Mouse (Mus musculus): ENCODE results near the gene Creb3l4.
A peak's percentile ranks its signal among the peaks of the same experiment; 100 is the strongest.
"Not testable (repeated sequence)": the region's sequence is repeated elsewhere in the genome, so short reads cannot be mapped to it uniquely, and the experiment has no call there.

Gene Creb3l4

DNA sequence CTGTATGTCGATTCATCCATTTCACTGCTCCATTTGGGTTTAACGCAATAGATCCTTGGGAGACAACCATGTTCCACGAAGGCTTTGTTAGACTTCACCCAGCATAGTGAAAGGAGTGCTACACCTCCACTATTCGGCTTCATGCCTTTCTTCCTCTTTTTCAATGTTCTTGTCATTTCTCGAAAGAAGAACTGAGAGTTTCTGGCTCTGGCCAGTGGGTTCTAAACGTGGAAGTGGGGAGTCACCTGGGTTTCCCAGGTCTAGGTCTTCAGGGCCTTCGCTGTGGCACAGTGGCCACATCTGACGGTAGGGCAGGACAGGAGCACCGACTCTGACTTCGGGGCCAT, 21.3 kb upstream of the Creb3l4 start:
- no peak for DNase-seq

DNA sequence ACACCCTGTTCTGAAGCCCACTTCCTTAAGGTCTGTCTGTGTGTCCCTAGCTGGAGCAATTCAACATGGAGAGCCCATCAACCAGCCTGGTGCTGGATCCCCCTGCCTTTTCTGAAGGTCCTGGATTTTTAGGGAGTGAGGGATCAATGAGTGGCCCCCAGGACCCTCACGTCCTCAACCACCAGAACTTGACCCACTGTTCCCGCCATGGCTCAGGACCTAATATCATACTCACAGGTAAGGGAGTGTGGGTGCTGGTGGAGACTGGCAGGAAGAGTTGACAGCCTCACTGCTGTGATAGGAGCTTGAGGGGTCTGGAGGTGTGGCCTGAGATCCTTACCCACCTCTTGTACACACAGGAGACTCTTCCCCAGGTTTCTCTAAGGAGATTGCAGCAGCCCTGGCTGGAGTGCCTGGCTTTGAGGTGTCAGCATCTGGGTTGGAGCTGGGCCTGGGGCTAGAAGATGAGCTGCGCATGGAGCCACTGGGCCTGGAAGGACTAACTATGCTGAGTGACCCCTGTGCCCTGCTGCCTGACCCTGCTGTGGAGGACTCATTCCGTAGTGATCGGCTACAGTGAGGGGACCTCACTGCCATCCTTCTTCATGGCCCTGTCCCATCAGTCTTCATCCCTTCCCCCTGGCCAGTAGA, 19.9 kb upstream of the Creb3l4 start:
- DNase-seq, result no peak

DNA sequence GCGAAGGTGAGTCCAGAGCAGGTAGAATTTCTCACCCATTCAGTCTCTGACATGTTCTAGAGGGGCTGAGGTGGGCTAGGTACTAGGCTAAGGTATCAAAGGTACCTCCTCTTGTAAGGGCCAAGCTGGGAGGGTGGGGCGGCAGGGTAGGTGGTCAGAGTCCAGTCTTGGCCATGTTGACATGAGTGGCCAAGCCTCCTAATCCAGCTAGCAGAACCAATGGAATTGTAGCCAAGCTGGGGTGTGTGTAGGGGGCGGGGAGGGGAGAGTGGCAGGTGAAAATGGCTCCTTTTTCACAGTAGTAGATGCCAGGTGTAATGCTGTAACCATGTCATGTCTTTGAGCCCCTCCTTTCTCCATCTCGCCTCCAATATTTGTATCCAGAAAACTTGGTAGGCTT, 15.2 kb upstream of the Creb3l4 start:
- DNase-seq, result no peak

DNA sequence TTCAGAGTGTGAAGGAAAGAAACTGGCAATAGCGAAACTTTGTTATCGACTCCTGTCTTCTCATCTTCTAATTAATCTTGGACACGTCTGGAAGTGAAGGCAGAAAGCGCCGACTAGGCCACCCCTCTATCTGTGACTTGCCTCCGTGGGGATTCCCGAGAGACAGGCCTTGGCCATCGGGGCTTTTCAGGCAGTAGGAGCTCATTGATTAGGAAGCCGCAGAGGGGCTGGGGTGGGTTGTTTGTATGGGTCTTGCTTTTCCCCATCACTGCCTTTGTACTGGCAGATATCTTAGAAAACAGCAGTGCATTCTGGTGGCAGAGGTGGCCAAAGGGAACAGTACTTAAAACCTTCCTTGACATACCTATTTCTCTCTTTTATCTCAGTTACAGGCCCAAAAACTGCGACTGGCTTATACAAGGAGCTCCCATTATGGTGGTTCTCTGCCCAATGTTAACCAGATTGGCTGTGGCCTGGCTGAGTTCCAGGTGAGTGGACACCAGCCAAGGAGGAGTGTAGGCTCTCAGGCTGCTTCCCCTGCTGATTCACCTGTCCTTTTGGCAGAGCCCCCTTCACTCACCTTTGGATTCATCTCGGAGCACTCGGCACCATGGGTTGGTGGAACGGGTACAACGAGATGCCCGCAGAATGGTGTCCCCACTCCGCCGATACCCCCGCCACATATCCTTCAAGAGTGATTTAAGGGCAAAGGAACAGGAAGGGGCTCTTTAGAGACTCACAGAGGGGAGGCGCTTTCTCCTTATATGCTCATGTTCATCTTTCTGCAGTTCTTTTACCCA, 13.6 kb upstream of the Creb3l4 start:
- no peak for DNase-seq

DNA sequence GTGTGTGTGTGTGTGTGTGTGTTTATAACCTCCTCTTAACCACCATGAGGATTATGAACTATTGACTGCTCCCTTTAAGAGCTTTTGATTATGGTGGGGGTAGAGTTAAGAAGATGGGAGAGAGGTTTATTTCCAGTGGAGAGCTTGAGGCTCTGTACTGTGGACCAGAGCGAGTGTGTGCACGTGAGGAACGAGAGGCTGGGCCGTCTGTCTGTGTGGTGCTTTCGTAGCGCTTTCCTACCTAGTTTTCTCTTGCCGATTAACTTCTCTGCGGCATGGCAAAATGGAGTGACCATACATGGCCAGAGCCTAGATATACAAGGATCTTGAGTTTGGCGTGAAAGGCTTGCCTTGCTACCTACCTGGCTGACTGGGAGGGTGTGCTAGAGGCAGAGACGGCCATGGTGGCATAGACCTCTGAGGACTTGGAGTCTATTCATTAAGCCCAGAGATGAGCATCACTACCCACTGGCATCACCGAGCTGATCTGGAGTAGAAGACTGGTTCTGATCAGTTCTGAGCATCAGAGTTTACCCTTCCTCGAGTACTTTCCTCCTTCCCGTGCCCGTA, 12.6 kb upstream of the Creb3l4 start:
- no peak for DNase-seq

DNA sequence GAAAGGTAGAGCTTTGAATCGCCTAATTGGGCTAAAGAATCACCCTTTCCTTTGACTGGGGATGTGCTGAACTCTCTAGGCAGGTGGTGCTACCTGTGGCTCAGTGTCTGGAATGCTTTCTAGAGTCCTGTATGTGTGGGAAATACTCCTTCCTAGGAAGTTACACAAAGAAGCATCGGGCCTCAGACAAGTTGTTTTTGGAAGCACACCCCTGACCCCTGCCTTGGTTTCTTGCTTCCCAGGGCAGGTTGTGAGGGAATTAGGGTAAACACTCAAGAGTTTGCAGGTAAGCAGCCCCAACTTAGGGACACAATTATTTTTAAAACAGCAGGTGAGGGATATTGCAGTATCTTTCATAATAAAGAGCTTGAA, 11.9 kb upstream of the Creb3l4 start:
- no peak for DNase-seq

DNA sequence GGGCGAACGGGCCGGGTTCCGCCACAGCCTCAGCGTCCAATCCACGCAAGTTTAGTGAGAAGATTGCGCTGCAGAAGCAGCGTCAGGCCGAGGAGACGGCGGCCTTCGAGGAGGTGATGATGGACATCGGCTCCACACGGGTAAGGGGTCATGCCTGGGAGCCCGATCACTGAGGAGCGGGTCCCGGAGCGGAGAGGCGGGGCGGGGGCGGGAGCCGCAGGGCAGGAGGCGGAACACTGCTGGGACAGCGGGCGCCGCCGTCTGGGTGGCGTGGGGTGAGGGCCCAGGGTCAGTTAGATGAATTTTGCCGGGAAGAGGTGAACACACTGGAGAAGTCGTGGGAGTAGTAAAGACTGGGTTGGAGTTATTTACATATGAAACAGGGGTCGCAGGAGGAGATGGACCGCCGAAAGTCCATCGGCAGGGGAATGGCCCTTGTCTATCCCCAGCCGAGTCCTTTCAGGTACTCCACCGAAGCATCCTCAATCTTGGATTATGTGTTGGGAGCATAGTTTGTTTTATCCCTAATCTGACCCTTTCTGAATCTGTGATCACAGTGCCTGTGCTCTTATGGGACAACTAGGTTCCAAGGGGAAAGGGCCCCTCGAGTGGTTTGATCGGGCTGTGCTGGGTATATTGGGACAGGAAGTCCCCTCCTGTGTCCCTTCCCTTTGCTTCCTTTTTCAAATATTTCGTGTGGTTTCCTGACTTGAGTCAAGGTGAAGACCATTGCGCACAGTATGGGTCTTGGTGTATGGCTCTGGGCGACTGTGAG, 11.3 kb upstream of the Creb3l4 start:
- DNase-seq, result no peak

DNA sequence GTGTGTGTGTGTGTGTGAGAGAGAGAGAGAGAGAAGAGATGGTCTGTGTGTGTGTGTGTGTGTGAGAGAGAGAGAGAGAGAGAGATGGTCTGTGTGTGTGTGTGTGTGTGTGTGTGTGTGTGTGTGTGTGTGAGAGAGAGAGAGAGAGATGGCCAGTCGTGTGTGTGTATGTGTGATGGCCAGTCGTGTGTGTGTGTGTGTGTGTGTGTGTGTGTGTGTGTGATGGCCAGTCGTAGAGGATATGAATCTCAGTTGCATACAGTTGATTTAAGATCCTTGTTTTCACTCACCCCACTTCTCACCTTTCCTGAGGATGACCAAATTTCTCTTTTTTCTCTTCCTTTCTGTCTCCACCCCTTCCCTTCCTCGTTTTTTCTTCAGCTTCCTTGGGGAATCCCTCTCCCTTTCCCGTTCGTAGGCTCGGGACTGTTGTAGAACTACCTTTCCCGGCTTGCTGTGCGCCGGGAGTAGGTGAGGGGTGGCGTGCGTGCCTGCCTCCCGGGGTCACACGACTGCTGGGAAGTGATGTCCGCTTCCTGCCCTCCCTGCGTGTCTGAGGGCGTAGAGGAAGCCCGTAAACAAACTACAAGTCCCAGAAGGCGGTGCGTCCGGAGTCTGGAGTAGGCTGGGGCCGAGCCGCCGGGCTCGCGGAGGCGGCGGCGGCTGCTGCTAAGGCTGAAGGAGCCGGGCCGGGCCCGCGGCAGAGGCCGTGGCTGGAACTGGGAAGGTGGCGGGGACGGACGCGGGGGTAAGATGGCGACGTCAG, 10.5 kb upstream of the Creb3l4 start, which contains the start of gene Crtc2:
TSS of gene Crtc2 (plus strand) at position 511 of the 766 bp plus-strand sequence.
- peak; percentile 92 for DNase-seq

DNA sequence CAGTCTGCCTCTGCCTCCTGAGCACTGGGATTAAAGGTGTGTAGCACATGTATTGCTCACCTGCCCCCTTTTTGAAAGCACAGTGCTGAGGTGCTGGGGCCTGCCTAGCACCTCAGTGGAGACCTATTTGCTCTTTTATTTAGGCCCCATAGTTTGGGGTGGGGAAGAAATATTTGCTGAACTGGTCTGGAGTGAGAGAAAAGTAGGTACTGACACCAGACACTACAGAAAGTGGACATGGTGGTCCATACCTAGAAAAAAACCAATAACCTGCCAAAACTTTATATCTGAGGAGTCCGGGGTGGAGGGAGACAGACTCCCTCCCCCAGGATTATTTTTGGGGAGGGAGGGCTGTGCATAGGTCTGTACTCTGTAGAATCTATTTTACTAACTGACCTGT, 9.9 kb upstream of the Creb3l4 start:
- not testable (repeated sequence) for DNase-seq

DNA sequence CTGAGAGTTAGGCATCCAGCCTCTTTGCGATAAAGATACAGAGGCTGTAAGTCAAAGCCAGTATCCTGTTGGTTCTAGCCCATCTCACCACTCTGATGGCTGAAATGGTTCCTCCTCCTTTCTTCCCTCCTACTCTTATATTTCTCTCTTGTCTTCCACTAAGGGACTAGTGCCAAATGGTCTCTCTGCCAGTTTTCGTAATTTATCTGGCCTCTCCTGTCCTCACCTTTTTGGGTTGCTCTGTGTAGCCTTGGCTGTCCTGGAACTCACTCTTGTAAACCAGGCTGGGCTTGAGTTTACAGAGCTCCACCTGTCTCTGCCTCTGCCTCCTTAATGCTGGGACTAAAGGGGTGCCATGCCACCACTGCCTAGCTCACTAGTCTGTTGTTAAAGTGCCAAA, 9.3 kb upstream of the Creb3l4 start:
- DNase-seq, result not testable (repeated sequence)

DNA sequence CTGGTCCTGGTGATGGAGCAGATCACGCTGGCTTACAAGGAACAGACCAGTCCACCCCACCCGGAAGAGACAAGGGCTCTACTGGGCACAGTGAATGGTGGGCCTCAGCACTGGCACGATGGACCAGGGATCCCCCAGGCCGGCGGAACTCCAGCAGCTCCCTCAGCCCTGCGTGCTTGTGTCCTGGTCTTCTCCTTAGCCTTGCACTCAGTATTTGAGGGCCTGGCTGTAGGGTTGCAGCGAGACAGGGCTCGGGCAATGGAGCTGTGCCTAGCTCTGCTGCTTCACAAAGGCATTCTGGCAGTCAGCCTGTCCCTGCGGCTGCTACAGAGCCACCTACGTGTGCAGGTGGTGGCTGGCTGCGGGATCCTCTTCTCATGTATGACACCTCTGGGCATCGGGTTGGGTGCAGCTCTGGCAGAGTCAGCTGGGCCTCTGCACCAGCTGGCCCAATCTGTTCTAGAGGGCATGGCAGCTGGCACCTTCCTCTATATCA, 8.5 kb upstream of the Creb3l4 start:
- not testable (repeated sequence) for DNase-seq

DNA sequence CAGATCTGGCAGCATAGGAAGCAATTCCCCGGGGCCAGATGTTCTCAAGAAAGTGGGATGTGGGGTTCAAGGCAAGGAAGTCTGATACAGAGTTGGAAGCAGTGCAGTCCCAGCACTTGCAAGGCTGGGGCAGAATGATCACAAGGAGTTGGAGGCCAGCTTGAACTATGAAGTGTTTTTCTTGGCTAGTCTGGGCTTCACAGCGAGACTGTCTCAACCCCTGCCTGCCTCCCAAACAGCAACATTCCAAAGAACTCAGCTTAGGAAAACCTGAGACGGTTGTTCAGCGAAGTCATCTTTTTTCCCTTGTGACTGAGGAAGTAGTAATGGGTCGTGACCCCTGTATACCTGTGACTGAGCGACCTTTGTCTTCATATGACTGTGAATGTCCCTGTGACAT, 7.5 kb upstream of the Creb3l4 start:
- no peak for DNase-seq

DNA sequence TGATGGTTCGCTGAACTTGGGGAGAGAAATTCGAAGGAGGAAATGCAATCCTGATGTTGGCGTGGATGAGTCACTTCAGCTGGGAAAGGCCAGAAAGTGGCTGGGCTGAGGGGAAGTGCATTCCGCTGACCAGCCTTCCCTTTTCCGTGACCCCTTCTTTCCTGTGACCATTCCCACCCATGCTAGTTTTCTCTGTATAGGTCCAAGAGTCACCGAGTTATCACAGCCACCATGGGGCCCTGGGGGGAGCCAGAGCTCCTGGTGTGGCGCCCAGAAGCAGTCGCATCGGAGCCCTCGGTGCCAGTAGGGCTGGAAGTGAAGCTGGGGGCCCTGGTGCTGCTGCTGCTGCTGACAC, 5.4 kb upstream of the Creb3l4 start:
- DNase-seq, result peak; percentile 57

DNA sequence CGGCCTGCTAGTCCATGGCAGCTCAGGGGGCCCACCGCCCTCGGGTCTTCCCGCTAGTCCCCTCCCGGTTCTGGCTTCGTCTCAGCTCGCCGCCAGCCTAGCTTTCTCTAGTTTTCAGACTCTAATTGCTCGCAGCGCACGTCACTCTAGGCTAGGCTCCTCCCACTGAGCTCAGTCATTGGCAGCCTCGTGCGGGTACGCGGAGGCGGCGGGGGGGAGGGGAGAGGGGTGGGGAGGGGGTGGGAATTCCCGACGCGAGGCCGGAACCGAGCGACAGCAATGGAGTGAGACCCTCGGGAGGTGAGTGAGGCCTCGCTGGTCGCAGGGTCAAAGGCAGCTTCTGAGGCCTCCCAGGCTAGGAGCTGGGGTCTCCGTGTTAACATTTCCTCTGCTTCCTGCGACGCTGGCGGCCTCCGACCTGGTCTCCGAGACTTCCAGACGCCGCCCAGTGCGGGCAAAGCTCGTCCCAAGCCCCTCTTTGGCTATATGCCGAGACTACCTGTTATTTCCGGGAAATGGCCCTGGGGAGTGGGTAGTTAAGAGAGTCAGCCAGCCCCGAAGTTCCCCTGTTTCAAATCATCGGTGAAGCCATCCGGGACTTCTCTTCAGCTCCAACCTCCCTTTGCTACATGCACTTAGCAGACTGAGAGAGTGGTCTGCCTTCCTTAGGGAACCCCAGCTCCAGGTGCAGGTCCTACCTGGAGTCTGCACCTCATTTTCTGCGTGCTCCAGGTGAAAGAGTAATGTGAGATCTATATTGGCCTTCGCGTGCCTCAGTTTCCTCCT, 4.8 kb upstream of the Creb3l4 start, which contains the start of gene Slc39a1:
TSS of gene Slc39a1 (plus strand) at position 213 of the 786 bp plus-strand sequence.
- peak; percentile 91 for DNase-seq

DNA sequence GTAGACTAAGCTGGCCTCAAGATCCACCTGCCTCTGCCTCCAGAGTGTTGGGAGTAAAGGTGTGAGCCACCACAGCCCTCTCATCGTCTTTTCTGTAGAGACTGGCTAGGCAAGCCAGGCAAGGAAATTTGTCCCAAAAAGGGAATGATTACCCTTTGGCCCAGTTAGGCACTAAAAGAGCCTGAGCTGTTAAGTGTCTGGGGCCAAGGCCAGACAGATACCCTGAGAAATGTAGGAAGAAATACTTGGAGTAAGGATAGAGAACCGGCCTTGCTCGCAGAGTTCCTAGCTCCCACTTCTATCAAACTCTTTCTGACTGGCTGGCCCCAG, 4.3 kb upstream of the Creb3l4 start:
- no peak for DNase-seq

DNA sequence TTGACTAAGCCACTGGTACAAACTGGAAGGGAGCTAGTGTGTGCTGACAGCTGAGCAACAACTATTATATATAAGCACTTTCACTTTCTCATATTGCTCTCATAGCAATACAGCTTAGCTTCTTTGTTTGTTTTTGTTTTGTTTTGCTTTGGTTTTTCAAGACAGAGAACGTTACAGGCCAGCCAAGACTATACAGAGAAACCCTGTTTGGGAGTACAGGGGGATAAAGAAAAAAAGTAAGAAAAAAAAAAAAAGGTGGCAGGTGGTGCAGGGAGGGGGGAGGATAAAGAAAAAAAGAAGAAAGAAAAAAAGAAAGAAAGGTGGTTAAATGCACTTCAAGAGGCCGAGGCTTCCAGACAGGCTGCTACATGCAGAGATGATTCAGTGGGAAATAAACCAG, 2.1 kb upstream of the Creb3l4 start:
- no peak for DNase-seq

DNA sequence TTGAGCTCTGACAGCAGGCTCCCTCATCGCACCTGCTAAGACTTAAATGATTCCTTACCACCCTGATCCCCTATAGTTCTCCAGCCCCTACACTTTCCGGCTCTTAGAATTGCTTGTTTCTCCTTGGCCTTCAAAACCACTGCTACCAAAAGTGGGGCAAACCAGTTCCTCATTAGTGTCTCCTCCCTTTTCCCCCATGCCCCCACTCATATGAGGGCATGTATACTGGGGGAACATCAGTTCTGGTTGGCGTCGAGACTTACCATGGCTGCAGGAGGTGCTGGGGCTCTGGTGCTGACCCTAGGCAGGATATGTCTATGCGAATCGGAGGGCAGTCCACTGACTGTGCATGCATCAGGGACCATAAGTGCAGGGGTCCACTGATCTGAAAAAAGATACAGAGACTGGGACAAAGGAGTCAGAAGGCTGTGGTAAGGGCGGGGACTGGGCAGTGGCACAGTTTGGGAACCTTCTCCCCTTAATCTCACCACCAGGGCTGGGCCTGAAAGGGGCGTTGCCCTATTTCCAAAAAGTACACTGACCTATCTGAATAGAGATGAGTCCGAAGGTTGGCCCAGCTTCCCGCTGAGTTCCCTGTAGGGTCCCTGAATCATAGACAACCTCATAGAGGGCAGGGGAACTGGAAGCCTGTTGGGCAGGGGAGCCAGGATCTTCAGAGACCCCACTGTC, 1.5 kb downstream of the Creb3l4 start:
- no peak for DNase-seq

DNA sequence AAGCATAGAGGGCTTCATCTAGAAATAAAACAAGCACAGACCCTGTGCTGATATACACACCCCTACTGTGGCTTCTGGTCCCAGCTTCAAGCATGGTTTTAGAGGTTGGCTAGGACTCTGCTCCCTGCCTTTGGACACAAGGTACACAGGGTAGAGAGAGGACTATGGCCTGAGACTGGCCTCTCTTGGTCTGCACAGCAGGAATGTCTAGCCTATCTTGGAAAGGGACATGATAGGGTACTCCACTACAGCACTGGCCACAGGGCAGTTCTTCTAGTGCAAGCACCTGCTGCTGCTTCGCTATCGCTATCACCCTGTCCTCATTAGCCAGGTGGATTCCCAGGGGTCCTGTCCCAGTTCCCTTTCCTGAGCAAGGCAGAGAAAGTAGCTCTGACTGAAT, 2.1 kb downstream of the Creb3l4 start:
- no peak for DNase-seq

DNA sequence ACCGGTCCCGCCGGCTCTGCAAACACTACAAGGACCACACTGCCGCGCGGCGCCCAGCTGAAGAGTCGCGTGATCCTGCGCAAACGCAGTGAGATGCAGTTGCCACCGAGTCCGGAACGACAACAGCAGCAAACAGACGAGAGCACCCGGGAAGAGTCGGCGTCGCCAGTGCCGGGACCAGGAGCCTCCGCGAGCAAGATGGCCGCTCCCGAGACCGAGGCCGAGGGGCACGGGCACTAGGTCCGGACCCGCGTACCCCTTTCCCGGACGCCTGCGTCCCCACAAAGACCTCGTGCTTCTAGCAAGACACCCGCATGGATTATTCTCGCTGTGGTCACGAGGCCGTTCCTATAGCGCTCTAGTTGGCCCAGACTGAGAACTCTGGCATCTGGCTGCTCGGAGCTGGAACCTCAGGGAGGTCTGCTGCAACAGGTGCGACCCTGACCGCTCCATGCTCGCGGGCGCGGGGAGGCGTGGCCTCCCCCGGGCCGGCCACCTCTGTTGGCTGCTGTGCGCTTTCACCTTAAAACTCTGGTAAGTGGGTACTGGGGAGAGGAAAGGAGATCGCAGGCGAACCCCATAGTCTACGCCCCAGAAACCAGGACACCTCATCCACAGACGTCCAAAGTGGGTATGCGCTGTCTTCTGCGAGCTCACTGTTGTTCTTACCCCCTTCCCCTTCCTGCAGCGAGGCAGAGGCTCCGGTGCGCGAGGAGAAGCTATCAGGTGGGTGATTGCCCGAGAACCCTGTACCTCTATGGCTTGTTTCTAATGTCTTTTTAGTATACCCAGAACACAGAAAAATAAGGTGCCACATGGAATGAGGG, 11.6 kb downstream of the Creb3l4 start, which contains the start of gene Jtb:
TSS of gene Jtb (plus strand) at position 91 of the 827 bp plus-strand sequence.
- DNase-seq, result peak; percentile 92

DNA sequence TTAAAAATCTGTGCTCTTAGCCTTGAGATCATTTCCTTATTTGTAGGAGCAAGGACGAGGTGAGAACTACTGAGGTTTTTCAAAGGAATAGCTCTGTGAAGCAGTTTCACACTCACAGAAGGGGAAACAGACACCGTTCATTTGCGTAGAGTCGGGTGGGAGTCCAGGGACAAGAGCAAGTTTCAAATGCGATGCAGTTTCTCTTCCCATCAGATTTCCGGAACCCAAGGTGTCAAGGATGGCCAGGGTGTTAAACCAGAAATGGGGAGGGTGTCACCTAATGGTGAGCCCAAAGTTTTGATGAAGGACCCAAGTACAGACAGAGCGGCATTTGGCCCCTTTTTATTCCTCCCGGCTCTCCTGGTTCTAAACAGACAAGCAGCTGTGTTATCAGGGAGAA, 12.2 kb downstream of the Creb3l4 start:
- DNase-seq, result no peak
